Mouse (Mus musculus): Measurements from ENCODE around the gene Inca1.

Inca1 gene

GRCm38 (mm10) chr11:70669582-70670345 is 30.2 kb downstream of the Inca1 start:
- peak; percentile 79 for DNase-seq (ENCODE audit: low spot score)

DNA sequence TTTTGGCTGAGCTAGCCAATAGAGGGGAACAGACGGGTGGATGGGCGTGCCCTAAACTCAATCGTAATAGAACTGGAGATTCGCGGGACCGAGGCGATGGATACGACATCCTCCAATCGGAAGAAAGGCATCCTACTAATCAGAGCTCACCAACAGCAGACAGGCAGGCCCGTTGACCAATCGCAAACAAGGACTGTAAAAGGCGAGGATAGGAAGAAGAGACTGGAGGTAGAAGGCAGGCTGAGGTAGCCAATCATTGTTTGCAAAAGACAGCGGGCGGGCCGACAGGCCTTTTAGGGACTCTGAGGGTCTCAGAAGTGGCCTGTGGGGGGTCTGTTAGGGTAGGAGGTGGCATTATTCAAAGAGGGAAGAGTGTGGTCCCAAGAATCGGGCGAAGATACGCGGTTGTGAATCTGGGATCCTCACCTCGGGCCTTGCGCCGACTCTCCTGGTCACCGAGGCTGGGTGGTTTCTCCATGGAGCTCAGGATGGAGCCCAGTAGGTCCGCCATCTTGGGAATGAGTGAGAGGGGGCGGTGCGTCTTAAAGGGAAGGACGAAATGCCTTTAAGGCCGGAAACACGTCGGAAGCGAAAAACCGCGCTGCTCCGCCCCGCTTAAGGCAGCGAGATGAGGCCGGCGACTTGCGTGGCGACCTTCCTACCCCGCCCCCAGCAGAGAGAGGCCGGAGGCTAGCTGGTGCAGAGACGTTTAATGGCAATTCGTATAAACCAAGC is 31.0 kb downstream of the Inca1 start, which contains the start of gene Spag7:
Spag7 (minus strand) TSS at position 646 of the 735 bp plus-strand sequence.
- peak; percentile 99 for DNase-seq (ENCODE audit: low spot score)

- DNase-seq (ENCODE audit: low spot score), result no peak
These were observed 31.6 kb downstream of the Inca1 start for GRCm38 (mm10) chr11:70668335-70668770.

- no peak for DNase-seq (ENCODE audit: low spot score)
These were observed 32.4 kb downstream of the Inca1 start for GRCm38 (mm10) chr11:70667271-70668150.

DNA sequence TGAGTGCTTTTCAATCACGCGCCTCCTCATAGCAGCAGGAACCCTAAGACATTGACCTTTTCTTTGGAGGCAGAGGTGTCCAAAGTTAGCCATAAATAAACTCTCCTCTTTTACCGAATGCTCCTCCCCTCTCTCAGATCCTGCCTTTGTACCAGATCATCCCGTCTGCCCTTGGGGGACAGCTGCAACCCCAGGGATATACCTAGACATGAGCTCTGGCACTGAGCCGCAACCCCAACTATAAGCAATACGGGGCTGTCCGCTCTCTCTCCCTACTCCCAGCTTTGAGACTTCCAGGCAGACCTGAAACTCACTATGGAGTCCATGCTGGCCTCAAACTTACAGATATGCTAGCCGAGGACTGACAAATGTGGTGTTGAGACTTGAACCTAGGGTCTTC is 33.3 kb downstream of the Inca1 start:
- no peak for DNase-seq (ENCODE audit: low spot score)

DNA sequence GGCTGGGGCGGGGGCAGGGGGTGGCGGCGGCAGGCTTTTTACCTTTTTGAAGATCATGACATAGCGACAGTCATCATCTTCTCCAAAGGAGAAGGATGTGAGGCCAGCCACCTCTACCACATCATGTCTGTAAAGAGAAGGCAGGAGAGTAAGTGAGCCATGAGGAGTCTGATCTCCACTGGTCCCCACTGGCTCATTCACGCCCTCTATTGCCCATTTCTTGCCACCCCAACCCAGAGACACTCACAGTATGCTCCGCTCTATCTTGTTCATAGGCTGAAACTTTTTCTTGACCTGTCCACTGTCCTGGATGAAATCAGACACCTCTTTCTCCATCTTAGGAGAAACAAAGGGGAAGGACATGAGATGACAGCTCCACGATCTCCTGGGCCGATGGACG is 35.2 kb downstream of the Inca1 start:
- DNase-seq (ENCODE audit: low spot score), result no peak

- no peak for DNase-seq (ENCODE audit: low spot score)
These were observed 36.0 kb downstream of the Inca1 start for GRCm38 (mm10) chr11:70663957-70664356.

DNA sequence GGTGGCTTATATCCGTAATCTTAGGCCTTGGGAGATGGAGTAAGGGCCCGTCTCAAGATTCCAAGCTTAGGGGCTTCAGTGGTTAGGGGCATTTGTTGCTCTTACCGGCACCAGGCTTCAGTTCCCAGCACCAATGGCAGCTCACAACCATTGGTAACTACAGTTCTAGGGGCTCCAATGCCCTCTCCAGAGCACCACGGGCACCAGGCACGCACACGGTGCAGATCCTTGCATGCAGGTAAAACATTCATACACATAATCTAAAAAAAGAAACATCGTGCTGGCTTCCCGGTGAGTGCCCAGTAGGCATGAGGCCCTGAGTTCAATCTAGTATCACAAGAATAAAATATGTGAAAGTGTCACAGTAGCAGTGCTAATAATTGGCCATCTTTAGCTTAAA is 36.9 kb downstream of the Inca1 start:
- DNase-seq (ENCODE audit: low spot score), result no peak

- DNase-seq (ENCODE audit: low spot score), result no peak
These were observed 39.4 kb downstream of the Inca1 start for GRCm38 (mm10) chr11:70660571-70660970.

DNA sequence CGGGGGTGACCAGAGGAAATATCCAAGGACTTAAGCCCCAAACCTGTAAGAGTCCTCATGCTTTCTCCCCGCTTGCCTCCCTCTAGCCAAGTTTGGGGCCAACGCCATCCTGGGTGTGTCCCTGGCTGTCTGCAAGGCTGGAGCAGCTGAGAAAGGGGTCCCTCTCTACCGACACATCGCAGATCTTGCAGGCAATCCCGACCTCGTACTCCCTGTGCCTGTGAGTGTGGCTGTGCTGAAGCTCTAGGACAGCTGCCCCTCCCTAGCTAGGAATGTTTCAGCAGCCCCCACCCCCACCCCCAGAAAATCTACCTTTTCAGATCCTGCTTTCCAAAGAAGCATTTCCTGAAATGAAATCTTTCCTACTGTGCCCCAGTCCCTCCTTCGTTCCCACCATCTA is 41.0 kb downstream of the Inca1 start:
- no peak for DNase-seq (ENCODE audit: low spot score)

GRCm38 (mm10) chr11:70658521-70658920 is 41.4 kb downstream of the Inca1 start:
- no peak for DNase-seq (ENCODE audit: low spot score)

DNA sequence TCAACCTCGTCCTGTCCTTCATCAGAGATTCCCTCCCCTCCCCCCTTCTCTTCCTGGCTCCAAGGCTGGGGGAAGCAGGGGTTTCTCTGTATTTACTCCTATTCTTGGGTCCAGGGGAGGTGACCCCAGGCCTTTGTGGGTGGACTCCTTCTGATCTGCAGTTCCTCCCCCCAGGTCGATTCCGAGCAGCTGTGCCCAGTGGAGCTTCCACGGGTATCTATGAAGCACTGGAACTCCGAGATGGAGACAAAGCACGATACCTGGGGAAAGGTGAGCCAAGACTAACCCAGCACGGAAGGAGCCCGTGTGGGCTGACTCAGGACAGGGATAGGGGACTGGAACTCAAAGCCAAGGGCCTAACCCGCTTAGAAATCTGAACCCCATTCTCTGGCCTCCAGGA is 42.0 kb downstream of the Inca1 start:
- DNase-seq (ENCODE audit: low spot score), result no peak

GRCm38 (mm10) chr11:70657573-70657972 is 42.4 kb downstream of the Inca1 start:
- no peak for DNase-seq (ENCODE audit: low spot score)

- DNase-seq (ENCODE audit: low spot score), result no peak
These were observed 43.0 kb downstream of the Inca1 start, which contains the start of gene Eno3 for GRCm38 (mm10) chr11:70656964-70657363. Gene Eno3 (plus strand): TSS chr11:70657202.

GRCm38 (mm10) chr11:70656456-70656927 is 43.5 kb downstream of the Inca1 start:
- peak; percentile 38 for DNase-seq (ENCODE audit: low spot score)

GRCm38 (mm10) chr11:70655571-70656455 is 44.1 kb downstream of the Inca1 start:
- peak; percentile 46 for DNase-seq (ENCODE audit: low spot score)

GRCm38 (mm10) chr11:70654923-70655570 is 44.9 kb downstream of the Inca1 start:
- peak; percentile 79 for DNase-seq (ENCODE audit: low spot score)

DNA sequence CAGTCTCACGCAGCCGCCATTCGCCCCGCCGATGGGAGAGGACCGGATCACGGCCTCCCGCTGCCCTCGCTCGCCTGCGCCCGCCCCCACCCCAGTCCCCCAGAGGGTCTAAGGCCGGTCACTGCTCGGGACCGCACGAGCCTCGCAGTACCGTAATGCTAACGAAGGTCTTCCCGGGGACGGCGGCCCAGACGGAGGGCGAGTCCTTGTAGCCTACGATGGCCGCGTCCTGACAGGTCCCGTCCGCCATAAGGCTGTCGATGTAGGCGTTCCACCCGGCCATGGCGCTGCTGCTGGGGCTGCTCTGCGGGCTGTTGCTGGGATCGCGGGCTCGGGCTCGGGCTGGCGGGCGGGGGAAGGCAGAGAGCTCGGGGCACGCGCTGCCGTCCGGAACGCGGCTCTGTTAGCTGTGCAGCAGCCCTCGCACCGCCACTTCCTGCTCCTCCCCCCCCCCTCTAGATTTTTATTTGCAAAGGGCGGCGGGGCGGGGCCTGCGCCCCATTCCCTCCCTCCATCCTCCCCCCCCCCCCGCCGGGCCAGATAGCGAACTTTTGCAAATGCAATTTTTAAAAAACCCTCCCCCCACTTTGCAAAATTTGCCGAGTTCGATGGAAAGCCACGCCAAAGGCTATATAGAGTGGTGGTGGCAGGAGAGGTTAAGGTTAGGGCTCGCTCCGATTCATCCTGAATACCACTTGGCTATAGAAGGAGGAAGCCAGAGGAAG is 45.6 kb downstream of the Inca1 start, which contains the start of gene Pfn1:
Pfn1 (minus strand) TSS at position 447 of the 725 bp plus-strand sequence.
- peak; percentile 91 for DNase-seq (ENCODE audit: low spot score)

GRCm38 (mm10) chr11:70653345-70654197 is 46.4 kb downstream of the Inca1 start:
- peak; percentile 53 for DNase-seq (ENCODE audit: low spot score)

Measured in adipocyte (in vitro differentiated cells).